Mouse (Mus musculus) heart, adult 2 months (tissue): ENCODE results near the gene Tent5b. TPM values are rescaled to one million over a fixed set of nuclear protein-coding genes. Genes with fewer than 3 reads are reported as not detected.

Experiments
- DNase-seq, 2 experiments: peaks; one replicate each; pipeline ENCODE4 v3.0.0; 2021
- H3K27ac ChIP-seq: fragments of 200-600 bp; 2 replicates; pipeline ENCODE4 v1.8.1; 2022
- H3K27me3 ChIP-seq: fragments of 200-500 bp; 2 replicates; pipeline ENCODE4 v1.6.1; 2012; ENCODE audit warnings: mild to moderate bottlenecking, low read length, inconsistent platforms, mixed read lengths; ENCODE audit not compliant: control insufficient read depth, insufficient read depth
- H3K36me3 ChIP-seq: fragments of 200-500 bp; 2 replicates; pipeline ENCODE4 v1.6.1; 2012; ENCODE audit warnings: low read length, inconsistent platforms; ENCODE audit not compliant: control insufficient read depth, insufficient read depth
- H3K4me1 ChIP-seq: fragments of 200-500 bp; 2 replicates; pipeline ENCODE4 v1.6.1; 2011; ENCODE audit warnings: low read length; ENCODE audit not compliant: control insufficient read depth, insufficient read depth
- H3K4me3 ChIP-seq: fragments of 200-600 bp; 2 replicates; pipeline ENCODE4 v1.8.1; 2022
- H3K79me2 ChIP-seq: fragments of 200-500 bp; replicated peaks from 2 replicates; pipeline ENCODE4 v1.6.1; 2012; ENCODE audit warnings: mild to moderate bottlenecking, inconsistent platforms, low read length, moderate library complexity, mixed read lengths; ENCODE audit not compliant: control insufficient read depth, insufficient read depth
- H3K9ac ChIP-seq: fragments of 200-500 bp; 2 replicates; pipeline ENCODE4 v1.6.1; 2012; ENCODE audit warnings: low read depth, mild to moderate bottlenecking, control low read depth, inconsistent platforms, low read length, mixed read lengths
- CTCF ChIP-seq: fragments of 200-600 bp; IDR thresholded peaks from 2 replicates; pipeline ENCODE4 v1.8.1; 2022; ENCODE audit warnings: antibody characterized with exemption, mild to moderate bottlenecking, moderate library complexity
- EP300 ChIP-seq: fragments of 200-500 bp; IDR thresholded peaks from 2 replicates; pipeline ENCODE4 v1.6.1; 2011; ENCODE audit warnings: low read depth, low read length, control low read depth; ENCODE audit not compliant: insufficient read depth
- POLR2A ChIP-seq: fragments of 200-500 bp; IDR thresholded peaks from 2 replicates; pipeline ENCODE4 v1.6.1; 2011; ENCODE audit warnings: mild to moderate bottlenecking, low read depth, low read length, control low read depth; ENCODE audit not compliant: insufficient read depth
- WGBS: fragments of 180-500 bp; shearing (Covaris S2); methylation state at CpG from one replicate; pipeline ENCODE4 v1.1.7; 2018; 5-methylcytosine and 5-hydroxymethylcytosine counted together
- intact Hi-C: fragments of 180-260 bp; cut with DNase I; formaldehyde crosslinking; loops from one replicate; pipeline ENCODE4 v1.15.1; 2025
- polyA plus RNA-seq: library from polyadenylated mRNA; depleted of rRNA; stranded (reverse); fragments of >200 nt; gene quantifications from 2 replicates; pipeline ENCODE4 v1.2.3, GENCODE M21; 2012
- total RNA-seq, 2 experiments: library from RNA; stranded (reverse); gene quantifications; 2 replicates each; pipeline ENCODE4 v1.2.3; 2021

Tent5b gene
- total and polyA plus RNA-seq, 3 experiments = 1.9 to 2.3 (median 2.0) TPM

GRCm38 (mm10) chr4:133473833-133474232, 6.1 kb upstream of the Tent5b start:
- H3K79me2 ChIP-seq = no peaks in the 10 kb centered on the region
- no peaks in the 10 kb centered on the region for H3K36me3 ChIP-seq
- intact Hi-C loops = no loop called here
- DNase-seq = no peak
- no peaks in the 10 kb centered on the region for H3K4me1 ChIP-seq
- H3K4me3 ChIP-seq = no peak overlapping the region
- WGBS = 87% methylated on average over 2 of the region's 2 CpGs
- TF ChIP-seq CTCF (peak; percentile 12; the same call in 1 of the 2 replicates), POLR2A (no peak)
- no peaks in the 10 kb centered on the region for H3K27me3 ChIP-seq
- H3K9ac ChIP-seq = no peak overlapping the region
- no peak overlapping the region for H3K27ac ChIP-seq

- Histone ChIP-seq H3K9ac (peak overlapping the region; percentile 59), H3K4me1 (peaks cover 2% of the 10 kb centered on the region; the same call in 1 of the 2 replicates), H3K27me3 (no peaks in the 10 kb centered on the region), H3K36me3 (no peaks in the 10 kb centered on the region), H3K79me2 (no peaks in the 10 kb centered on the region), H3K27ac (no peak overlapping the region), H3K4me3 (peak overlapping the region; percentile 57)
- TF ChIP-seq CTCF (no peak), POLR2A (no peak), EP300 (no peak)
- no peak for DNase-seq
- 5% methylated on average over 34 of the region's 34 CpGs for WGBS
- intact Hi-C loops = no loop called here
Observed at GRCm38 (mm10) chr4:133480185-133480537, 229 bp downstream of the Tent5b start.

GRCm38 (mm10) chr4:133480754-133481153, 822 bp downstream of the Tent5b start:
- Histone ChIP-seq H3K27me3 (no peaks in the 10 kb centered on the region), H3K36me3 (no peaks in the 10 kb centered on the region), H3K27ac (no peak overlapping the region), H3K79me2 (no peaks in the 10 kb centered on the region), H3K4me3 (no peak overlapping the region), H3K4me1 (peaks cover 2% of the 10 kb centered on the region; the same call in 1 of the 2 replicates), H3K9ac (no peak overlapping the region)
- no peak for DNase-seq
- 51% methylated on average over 6 of the region's 6 CpGs for WGBS
- TF ChIP-seq POLR2A (no peak), EP300 (no peak), CTCF (no peak)
- intact Hi-C loops = no loop called here

- H3K79me2 ChIP-seq = no peaks in the 10 kb centered on the region
- H3K36me3 ChIP-seq = no peaks in the 10 kb centered on the region
- no peak overlapping the region for H3K27ac ChIP-seq
- H3K27me3 ChIP-seq = no peaks in the 10 kb centered on the region
- peaks cover 2% of the 10 kb centered on the region; the same call in 1 of the 2 replicates for H3K4me1 ChIP-seq
- DNase-seq = no peak
- TF ChIP-seq CTCF (no peak), EP300 (no peak), POLR2A (no peak)
- 48% methylated on average over 4 of the region's 4 CpGs for WGBS
- intact Hi-C loops = no loop called here
- no peak overlapping the region for H3K9ac ChIP-seq
- no peak overlapping the region for H3K4me3 ChIP-seq
Observed at GRCm38 (mm10) chr4:133481488-133481887, 1.6 kb downstream of the Tent5b start.

- WGBS = 76% methylated on average over 3 of the region's 3 CpGs
- intact Hi-C loops = no loop called here
- no peak for TF ChIP-seq POLR2A
- no peak for TF ChIP-seq CTCF
- TF ChIP-seq EP300 = no peak
- H3K9ac ChIP-seq = no peak overlapping the region
- no peaks in the 10 kb centered on the region for H3K27me3 ChIP-seq
- H3K4me3 ChIP-seq = no peak overlapping the region
- H3K4me1 ChIP-seq = peaks cover 2% of the 10 kb centered on the region; the same call in 1 of the 2 replicates
- H3K79me2 ChIP-seq = no peaks in the 10 kb centered on the region
- no peak overlapping the region for H3K27ac ChIP-seq
- H3K36me3 ChIP-seq = no peaks in the 10 kb centered on the region
- DNase-seq = no peak
Observed at GRCm38 (mm10) chr4:133482479-133482878, 2.5 kb downstream of the Tent5b start.

GRCm38 (mm10) chr4:133484266-133485025, 4.5 kb downstream of the Tent5b start:
- Histone ChIP-seq H3K4me1 (peaks cover 5% of the 10 kb centered on the region; the same call in 1 of the 2 replicates), H3K36me3 (no peaks in the 10 kb centered on the region), H3K79me2 (no peaks in the 10 kb centered on the region), H3K27ac (no peak overlapping the region; the same call in 1 of the 2 replicates), H3K9ac (no peak overlapping the region), H3K4me3 (peak overlapping the region; percentile 22; the same call in 1 of the 2 replicates), H3K27me3 (no peaks in the 10 kb centered on the region)
- 20% methylated on average over 22 of the region's 22 CpGs for WGBS
- TF ChIP-seq POLR2A (no peak), EP300 (no peak), CTCF (no peak)
- DNase-seq = peak in 1 of 2 experiments; percentile 55
- intact Hi-C loops = no loop called here
